Mouse (Mus musculus): ENCODE data around the gene Pik3r1.

Pik3r1 gene

DNA sequence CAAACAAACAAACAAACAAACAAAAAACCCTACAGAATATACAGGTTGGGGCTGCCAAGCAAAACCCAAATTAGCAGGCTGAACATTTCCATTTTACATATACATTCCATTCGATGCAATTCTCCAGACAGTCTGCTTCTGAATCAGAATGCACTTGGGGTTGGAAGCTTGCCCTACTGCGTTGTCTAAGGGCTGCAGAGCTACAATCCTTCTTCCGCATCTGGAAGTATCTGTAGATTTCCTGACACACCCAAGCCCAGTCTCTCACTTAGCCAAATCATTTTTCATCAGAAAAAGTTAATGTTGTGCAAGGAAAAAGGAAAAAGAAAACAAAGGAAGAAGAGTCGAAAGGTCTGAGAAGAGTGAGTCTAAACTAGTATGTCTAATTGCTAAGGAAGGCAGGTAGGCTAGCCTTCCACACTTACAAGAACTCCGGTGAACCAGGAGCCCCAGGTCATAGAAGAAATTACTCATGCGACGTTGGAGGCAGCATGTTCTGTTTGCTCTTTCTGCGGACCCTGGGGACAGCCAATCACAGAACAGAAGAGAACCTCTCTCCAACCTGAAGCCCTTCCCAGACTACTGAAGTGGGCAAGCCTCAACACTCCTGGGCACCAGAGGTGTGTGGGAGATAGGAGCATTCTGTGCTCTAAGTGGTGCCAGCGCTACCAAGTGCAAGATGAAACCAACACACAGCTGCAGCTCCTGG is 55.1 kb downstream of the Pik3r1 start:
- in situ Hi-C loops (cut with MboI, MseI): no loop called here

DNA sequence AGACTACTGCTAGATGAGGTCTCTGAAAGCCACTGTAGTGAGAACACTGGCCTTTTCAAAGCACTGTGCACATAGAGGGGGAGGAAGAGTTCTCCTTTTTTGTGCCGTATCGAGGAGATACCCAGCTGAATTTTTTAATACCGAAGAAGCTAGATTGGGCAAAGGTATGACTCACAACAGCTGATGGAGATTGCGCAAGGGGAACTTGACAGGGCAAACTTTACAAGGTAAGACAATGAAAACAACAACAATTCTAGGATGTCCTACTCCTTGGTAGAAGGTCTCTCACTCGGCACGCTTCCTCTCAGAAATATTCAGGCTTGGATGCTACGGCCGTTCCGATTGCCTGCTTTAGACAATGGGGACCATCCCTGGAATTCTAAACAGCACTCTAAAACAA is 55.9 kb downstream of the Pik3r1 start:
- in situ Hi-C loops (cut with MboI, MseI): no loop called here

GRCm38 (mm10) chr13:101711301-101711700 is 56.7 kb downstream of the Pik3r1 start:
- in situ Hi-C loops (cut with MboI, MseI): no loop called here

DNA sequence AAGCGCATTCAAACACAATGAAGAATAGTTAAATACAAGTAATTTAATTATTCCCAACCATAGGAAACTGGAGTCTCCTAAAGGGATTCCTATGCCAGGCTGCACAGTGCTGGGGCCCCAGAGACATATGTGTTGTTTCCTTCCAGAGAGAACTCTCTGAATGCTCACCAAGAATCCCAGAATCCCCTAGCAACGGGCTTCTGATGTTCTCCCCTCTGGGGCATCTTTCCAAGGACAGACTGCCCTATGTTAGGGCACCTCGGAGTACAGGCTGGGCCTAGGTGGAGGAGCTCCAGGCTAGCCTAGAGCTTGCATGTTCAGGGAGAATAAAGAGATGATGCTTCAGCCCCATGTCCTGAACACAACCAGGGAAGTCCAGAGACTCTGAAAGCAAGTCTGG is 58.2 kb downstream of the Pik3r1 start:
- in situ Hi-C loops (cut with MboI, MseI): no loop called here

DNA sequence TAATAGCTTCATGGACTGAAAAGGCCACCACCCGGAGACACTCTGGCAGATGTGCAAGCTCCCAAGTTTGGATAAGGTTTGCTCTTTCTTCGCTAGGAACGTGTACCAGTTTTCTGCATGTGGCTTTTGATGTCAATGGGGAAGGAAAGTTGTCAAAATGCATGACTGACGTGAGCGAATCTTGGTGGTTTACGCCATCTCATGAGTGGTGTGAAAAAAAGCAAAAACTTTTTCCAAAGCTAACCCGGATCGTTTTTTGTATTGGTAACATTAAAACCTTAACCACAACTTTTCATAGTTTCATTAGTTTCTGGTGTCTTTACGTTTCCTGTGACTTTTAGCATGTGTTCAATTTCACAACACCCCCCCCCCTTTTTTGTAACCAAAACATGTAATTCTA is 60.8 kb downstream of the Pik3r1 start:
- in situ Hi-C loops (cut with MboI, MseI): no loop called here

- in situ Hi-C loops (cut with MboI, MseI): no loop called here
Observed at GRCm38 (mm10) chr13:101706426-101706825, 61.6 kb downstream of the Pik3r1 start.

- in situ Hi-C loops (cut with MboI, MseI): no loop called here
Observed at GRCm38 (mm10) chr13:101702096-101702775, 65.8 kb downstream of the Pik3r1 start.

GRCm38 (mm10) chr13:101701632-101702031 is 66.4 kb downstream of the Pik3r1 start:
- in situ Hi-C loops (cut with MboI, MseI): no loop called here

DNA sequence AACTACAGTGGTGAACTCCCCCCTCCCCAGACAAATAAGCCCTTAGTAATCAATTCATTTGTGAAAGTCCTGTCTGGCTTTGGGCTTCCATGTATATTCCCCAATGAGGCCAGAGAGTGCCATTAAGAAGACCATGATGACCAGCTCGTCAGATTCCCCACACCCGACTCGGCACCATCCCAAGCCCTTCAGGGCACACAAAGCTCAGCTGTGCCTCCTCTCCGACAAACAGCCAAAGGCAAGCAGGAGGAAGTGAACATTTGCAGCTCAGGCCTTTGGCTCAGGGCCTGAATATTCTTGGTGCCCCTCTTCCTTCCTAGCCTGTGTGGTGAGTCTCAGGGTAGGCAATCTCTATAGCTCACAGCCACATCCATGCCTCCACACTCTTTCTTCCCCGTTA is 68.3 kb downstream of the Pik3r1 start:
- in situ Hi-C loops (cut with MboI, MseI): loop anchor here (10.0 kb wide), 1 partner anchor 155 kb away; no protein-coding TSS in a partner anchor

GRCm38 (mm10) chr13:101697966-101698365 is 70.1 kb downstream of the Pik3r1 start:
- in situ Hi-C loops (cut with MboI, MseI): loop anchor here (10.0 kb wide), 1 partner anchor 153 kb away; no protein-coding TSS in a partner anchor

DNA sequence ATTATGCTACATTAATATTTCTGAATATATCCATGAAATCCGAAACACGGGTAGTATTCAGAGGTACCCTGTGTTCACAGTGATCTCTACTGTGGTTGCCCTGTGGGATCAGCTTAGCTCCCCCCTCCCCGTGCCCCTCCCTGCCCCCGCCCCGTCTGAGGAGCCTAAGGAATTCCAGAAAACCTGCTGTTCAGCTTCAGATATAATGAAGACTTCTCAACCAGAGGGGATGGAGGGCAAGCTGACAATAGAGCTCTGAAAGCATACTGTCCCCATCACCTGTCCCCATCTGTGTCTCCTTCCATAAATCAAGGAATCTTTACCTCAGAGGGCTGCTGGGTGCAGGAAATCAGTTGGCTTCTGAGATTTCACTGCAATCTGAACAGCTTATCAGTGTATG is 70.6 kb downstream of the Pik3r1 start:
- in situ Hi-C loops (cut with MboI, MseI): loop anchor here (10.0 kb wide), 1 partner anchor 153 kb away; no protein-coding TSS in a partner anchor

DNA sequence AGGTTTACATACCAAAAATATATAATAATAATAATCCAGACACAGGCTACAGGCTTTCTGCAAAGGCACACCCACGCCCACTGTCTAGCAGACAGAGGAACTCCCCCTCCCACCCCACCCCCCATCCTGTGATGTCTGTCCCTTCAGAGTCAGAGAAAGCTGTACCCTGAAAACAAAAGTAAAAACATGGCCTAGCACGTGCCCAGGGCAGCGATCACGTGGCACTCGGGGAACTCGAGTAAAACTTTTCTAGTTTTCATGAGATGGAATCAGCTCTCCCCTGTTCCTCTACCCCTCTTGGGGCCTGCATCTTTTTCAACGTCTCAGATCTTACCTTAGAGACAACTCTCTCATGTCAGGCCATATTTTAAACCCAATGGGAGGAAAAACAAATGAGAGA is 71.2 kb downstream of the Pik3r1 start:
- in situ Hi-C loops (cut with MboI, MseI): loop anchor here (10.0 kb wide), 1 partner anchor 152 kb away; no protein-coding TSS in a partner anchor

DNA sequence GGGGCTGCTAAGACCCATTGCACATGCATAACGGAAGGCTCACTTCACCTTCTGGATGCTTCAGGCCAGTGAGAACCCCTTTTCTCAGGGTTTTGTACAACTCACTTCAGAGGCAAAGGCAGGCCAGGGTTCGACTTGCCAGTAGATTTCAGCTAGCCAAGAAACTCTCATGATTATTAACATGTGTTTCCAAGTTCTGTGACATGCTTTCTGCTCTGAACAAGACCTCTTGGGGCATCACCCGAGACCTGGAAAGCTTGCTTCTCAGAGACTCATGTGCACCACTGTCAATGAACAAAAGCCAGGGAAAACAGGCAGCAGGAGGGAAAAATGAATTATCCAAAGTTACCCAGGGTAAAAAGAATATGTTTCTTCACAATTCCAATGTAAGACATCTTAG is 71.7 kb downstream of the Pik3r1 start:
- in situ Hi-C loops (cut with MboI, MseI): loop anchor here (10.0 kb wide), 1 partner anchor 152 kb away; no protein-coding TSS in a partner anchor

DNA sequence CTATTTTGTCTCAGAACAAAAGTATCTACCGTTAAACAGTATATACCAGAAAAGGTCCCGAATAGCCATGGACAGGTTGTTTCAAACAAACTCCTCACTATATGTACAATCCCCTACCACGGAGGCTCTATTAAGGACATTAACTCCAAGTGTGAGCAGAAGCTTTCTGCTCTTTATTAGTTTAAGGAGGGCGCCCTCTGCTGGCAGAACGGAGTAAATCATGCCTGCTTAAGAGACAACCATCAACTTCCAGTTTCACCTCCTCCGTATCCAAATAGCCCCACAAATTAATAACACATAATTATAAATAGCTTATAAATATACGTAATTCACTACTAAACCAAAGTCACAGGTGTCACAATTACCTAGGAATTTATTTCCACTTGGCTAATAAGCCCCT is 72.1 kb downstream of the Pik3r1 start:
- in situ Hi-C loops (cut with MboI, MseI): loop anchor here (10.0 kb wide), 1 partner anchor 151 kb away; no protein-coding TSS in a partner anchor

DNA sequence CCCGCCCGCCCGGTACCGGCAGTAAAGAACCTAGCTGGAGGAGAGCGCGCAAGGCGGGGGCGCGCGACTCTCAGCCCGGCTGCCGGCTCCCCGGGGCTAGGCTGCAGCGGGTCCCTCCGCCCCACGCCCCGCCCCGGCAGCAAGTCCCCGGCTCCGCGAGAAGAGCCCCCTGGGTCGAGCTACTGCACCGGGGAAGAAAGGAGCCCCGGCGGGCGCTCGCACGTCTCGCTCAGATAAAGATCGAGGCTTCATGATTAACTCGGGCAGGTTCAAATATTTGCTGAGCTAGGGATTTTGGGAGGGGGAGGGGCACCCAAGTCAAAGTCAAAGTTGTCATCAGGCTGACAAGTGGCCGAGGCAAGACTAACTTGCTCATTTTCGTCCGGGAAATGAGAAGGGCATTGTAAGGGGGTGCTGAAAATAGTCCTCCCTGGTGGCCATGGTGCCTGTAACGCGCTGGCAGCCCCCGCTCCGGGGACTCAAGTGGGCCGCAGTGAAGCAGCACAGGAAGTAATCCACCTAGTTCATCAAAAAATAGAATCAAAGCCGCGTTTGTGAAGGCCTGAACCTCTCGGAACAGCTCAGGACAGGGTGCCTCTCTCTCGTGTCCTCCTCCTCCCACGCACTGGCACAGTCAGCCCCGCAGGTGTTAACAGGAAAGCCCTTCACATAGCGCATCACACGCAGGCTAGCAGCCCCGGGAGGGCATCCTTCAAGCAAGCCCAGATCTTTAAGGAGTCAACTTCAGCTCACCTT is 73.3 kb downstream of the Pik3r1 start:
- in situ Hi-C loops (cut with MboI, MseI): loop anchor here (10.0 kb wide), 1 partner anchor 150 kb away; no protein-coding TSS in a partner anchor

GRCm38 (mm10) chr13:101693967-101694495 is 74.0 kb downstream of the Pik3r1 start:
- in situ Hi-C loops (cut with MboI, MseI): loop anchor here (10.0 kb wide), 1 partner anchor 149 kb away; no protein-coding TSS in a partner anchor

GRCm38 (mm10) chr13:101692866-101693691 is 74.9 kb downstream of the Pik3r1 start:
- in situ Hi-C loops (cut with MboI, MseI): loop anchor here (10.0 kb wide), 1 partner anchor 148 kb away; no protein-coding TSS in a partner anchor

DNA sequence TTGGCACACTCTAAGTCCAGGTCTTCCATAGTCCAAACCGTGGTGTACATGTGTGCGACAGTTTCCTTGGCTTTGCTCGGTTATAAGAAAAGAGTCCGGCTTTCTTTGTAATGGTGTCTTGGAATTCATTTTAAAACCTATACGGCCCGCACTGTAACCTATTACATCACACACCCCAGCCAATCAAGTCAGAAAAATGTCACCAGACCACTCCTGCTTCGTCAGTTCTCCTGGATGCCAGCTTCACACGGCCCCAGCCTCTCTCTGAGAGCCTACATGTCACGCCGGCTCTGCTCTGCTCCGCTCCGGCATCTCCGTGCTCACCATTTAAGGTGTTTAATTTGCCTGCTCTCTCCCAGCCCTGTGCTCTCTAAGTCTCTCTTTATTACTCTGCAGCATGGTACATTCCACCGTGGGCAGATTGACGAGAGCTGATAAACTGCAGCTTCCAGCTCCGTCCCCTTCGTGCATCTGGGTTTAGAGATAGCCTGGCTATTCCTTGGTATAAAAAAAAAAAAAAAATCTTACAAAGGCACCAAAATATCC is 75.7 kb downstream of the Pik3r1 start:
- in situ Hi-C loops (cut with MboI, MseI): loop anchor here (10.0 kb wide), 1 partner anchor 148 kb away; no protein-coding TSS in a partner anchor

GRCm38 (mm10) chr13:101691669-101692068 is 76.3 kb downstream of the Pik3r1 start:
- in situ Hi-C loops (cut with MboI, MseI): loop anchor here (10.0 kb wide), 1 partner anchor 147 kb away; no protein-coding TSS in a partner anchor
